Mouse (Mus musculus): ENCODE data around the gene P2ry14.

P2ry14 gene

GRCm38 (mm10) chr3:59153424-59153823, at the start of gene P2ry14:
P2ry14 (minus strand) TSS chr3:59153618.
- DNase-seq (ENCODE audit: low read depth, low spot score) = peak; percentile 19

DNA sequence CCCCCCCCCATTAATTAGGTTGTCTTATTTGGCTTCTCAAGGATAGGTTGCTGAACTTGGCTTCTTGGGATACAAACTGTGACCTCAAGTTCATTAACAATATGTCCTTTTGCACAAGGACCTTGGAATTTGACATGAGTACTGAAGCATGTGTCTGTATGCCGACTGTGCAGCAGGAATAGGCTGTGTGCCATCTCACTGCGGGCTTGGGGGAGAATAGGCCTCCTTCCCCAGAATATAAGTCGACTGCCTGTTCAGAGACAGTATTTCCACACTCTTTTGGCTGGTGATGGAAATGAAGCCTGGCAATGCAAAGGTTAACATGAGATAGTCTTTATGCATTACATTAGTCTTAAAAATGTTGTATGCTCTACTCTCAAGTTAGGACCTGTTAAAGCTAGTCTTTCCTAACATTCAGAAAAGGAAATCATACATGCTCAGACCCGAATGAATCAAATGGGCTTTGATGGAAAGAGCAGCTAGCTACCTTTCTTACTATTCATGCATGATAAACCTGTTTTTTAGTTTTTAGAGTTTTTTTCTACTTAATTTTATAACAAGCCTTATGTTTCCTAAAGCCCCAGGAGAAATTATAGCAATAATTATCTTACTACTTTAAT, 44.0 kb upstream of the P2ry14 start:
- no peak for DNase-seq (ENCODE audit: low read depth, low spot score)

GRCm38 (mm10) chr3:59194938-59195337, 41.5 kb upstream of the P2ry14 start, which contains the start of gene Gpr87:
Gpr87 (minus strand) TSS chr3:59195104.
- DNase-seq (ENCODE audit: low read depth, low spot score) = no peak

- no peak for DNase-seq (ENCODE audit: low read depth, low spot score)
Observed at GRCm38 (mm10) chr3:59194099-59194498, 40.7 kb upstream of the P2ry14 start.

- no peak for DNase-seq (ENCODE audit: low read depth, low spot score)
Observed at GRCm38 (mm10) chr3:59191674-59192073, 38.3 kb upstream of the P2ry14 start.

DNA sequence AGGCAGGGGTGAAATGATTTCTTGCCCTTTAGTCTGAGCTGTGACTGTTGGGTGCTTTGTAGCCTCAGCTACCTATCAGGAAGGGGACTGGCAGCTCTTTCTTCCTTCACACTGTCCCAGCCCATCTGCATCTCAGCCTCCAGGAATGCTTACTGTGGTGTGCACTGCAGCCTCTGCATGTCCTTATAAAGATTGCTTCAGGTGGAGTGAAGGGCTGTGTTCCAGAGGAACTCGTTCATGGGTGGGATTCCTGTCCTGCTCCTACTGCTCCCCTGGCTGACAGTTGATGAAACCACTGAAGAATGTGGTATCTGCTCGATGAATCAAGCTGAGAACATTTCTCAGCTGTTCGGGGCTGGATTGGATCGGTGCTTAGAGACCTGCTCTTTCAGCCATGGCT, 33.9 kb upstream of the P2ry14 start:
- DNase-seq (ENCODE audit: low read depth, low spot score) = no peak

- DNase-seq (ENCODE audit: low read depth, low spot score) = no peak
Observed at GRCm38 (mm10) chr3:59185662-59186061, 32.2 kb upstream of the P2ry14 start.

DNA sequence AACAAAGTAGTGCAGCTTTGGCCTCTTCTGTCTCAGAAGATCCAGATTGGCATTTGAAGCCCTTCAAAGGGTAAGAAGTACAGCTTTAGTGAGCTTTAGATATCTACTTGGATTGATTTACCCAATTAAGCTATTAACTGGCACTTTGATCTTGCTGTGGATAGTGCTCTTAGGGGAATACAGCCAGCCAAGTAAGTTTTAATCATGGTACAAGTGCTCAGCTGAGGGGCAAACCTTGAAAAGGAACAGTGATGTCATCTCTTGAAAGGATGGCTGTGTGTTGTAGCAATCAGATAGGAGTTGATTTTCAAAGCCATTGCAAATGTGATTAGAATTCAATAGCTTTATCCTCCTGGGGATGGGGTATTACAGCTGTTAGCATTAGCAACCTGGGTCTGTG, 28.7 kb upstream of the P2ry14 start:
- DNase-seq (ENCODE audit: low read depth, low spot score) = no peak

DNA sequence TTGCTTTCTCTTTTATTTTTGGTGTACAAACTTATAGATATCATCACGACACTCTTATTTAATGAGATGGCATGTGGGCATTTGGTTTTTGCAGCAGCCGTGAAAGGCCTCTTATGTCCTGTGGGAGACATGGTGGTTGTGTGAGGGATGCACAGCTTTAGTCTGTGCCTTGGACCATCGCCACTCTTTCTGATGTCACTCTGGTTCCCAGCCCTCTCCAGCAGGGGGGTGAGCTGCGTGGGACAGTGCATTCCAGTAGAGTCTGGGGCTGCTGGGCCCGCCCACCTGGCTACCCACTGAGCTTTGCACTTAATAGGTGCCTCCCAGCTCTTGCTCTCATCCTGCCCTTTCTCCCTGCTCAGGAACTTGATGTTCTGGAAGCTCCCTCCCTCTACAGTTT, 27.7 kb upstream of the P2ry14 start:
- DNase-seq (ENCODE audit: low read depth, low spot score) = no peak

DNA sequence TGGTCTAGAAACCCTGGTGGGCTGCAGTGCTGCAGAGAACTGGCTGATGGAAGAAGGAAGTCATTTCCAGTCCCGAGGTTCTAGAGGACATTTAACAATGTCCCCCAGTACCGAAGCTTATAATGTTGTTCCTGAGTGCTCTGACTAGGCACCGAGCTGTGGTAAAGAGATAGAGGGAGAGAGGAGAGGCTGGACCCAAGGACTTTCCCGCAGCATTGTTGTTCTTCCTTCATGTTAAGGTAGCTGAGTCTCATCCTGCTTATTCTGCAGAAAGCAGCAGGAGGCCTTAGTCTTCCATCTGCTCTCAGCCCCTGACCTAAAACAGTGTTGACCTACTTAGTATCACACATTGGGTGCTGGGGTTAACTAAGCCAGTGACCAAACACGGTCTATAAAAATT, 23.5 kb upstream of the P2ry14 start:
- no peak for DNase-seq (ENCODE audit: low read depth, low spot score)

- peak; percentile 72 for DNase-seq (ENCODE audit: low read depth, low spot score)
Observed at GRCm38 (mm10) chr3:59175234-59175633, 21.8 kb upstream of the P2ry14 start.

DNA sequence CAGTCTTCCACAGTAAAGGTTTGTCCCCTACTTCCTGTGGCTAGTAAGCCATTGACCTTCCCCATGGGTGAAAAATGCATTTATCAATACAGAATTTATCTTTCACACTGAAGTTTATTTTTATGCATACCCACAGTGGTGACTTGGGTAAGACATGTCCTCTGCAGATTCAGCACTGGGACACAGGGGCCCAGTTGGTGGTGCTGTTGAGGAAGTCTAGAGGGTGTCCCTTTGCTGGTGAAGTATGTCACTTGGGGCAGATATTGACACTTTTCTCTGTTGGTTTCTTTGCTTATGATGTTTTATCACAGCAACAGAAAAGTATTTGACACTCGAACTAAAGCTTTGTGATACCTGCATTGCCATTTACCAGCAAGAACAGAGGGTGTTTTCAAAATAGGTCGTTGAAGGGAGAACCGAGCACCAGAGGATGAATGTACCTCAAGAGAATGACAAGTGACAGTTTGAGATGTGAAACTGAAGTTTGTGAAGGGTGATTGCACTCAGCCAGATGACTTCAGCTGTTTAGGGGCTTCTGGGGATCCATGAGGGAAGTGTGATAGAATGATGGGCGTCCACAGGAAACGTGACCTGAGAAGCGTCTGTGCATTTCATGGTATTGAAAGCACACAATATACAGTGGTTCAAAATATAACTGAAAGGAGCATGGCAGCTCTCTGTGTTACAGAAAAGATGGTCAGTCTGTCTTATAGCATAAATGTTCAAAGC, 21.2 kb upstream of the P2ry14 start:
- peak; percentile 56 for DNase-seq (ENCODE audit: low read depth, low spot score)

DNA sequence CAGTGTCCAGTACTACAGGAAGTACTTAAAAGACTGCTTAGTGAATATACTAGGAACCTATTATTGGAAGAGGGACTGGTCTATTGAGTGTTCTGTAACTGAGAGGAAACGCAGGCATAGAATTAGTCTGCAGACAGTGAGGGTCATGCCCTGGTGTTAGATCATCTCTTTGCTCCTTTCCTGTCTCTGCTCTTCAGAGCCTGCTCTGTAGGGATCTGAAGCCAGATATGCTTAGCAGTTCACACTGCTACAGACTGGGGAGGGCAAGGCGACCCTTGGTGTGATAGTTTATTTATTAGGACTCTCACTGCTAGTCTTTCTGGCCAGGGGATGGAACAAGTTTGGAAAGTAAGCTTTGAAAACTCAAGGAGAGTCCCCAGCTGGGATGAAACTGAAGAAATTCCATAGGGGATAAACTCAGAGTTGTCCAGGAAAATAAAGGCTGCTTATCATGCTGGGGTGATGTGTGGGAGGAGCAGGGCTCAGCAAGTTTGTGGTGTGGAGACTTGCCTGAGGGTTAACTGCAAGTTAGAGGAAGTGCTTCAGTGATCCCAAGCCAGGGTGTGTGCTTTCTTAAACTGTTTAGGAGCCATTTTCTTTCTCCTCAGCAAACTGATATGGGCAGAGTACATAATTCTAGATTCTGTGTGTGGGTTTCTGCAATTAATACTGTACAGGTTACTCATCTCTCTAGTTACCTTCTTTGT, 16.7 kb upstream of the P2ry14 start:
- no peak for DNase-seq (ENCODE audit: low read depth, low spot score)

DNA sequence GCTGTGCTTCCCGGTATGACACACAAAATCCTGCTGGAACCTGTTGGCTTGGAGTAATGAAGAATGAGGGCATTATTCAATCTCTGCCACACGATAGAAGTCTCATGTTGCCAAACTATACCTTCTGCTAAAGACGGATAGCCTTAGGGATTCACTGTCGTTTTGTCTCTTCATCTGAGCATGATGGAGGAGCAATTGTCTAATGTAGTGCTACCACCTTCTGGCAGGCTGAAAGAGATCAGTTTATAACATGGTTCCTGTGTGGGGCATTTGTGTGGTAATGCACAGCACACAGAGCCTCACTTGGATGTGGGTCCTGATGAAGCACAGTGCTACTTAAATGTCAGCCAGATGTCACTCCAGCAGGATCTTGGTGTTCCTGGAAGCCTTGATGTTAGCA, 15.8 kb upstream of the P2ry14 start:
- DNase-seq (ENCODE audit: low read depth, low spot score) = no peak

DNA sequence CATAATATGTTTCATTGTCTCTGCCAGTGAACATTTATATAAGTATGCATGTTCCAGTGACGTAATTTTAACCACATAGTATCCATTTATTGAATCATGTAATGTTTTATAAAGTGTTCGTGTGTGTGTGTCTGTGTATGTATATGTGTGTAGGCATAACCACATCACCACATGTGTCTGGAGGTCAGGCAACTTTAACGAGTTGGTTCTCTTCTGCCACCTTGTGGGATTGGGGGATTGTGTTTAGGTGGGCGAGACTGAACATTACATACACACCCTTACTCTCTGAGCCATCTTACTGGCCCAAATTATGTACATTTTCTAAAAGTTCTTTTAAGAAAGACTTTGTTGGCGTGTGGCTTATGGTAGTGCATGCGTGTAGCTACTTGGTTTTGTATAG, 15.1 kb upstream of the P2ry14 start:
- peak; percentile 6 for DNase-seq (ENCODE audit: low read depth, low spot score)

GRCm38 (mm10) chr3:59167417-59168054, 14.1 kb upstream of the P2ry14 start:
- DNase-seq (ENCODE audit: low read depth, low spot score) = no peak

- DNase-seq (ENCODE audit: low read depth, low spot score) = no peak
Observed at GRCm38 (mm10) chr3:59160465-59160864, 7.0 kb upstream of the P2ry14 start.

- DNase-seq (ENCODE audit: low read depth, low spot score) = no peak
Observed at GRCm38 (mm10) chr3:59157048-59157447, 3.6 kb upstream of the P2ry14 start.

- DNase-seq (ENCODE audit: low read depth, low spot score) = no peak
Observed at GRCm38 (mm10) chr3:59155404-59155803, 2.0 kb upstream of the P2ry14 start.

GRCm38 (mm10) chr3:59154888-59155287, 1.5 kb upstream of the P2ry14 start:
- DNase-seq (ENCODE audit: low read depth, low spot score) = no peak

- no peak for DNase-seq (ENCODE audit: low read depth, low spot score)
Observed at GRCm38 (mm10) chr3:59150624-59151023, 2.8 kb downstream of the P2ry14 start.

- DNase-seq (ENCODE audit: low read depth, low spot score) = peak; percentile 4
Observed at GRCm38 (mm10) chr3:59149646-59150045, 3.8 kb downstream of the P2ry14 start.
